Mouse (Mus musculus): ENCODE measurements around the gene Ilf3.

DNA sequence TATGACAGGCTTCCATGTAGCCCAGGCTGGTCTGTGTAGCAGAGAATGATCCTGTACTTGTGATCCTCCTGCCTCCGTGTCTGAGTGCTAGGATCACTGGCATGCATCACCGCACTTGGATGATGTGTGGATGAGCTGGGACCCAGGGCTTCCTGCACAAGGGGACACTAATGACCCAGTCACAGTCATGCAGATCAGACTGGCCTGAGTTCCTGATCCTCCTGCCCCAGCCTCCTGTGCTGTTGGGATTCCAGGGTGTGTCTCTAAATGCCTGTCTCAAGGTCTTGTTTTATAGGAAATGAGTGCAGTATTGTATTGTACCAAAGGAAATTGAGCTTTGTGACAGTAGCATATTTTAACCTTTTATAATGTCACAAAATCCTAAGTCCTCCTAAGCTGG, 50.2 kb downstream of the Ilf3 start:
- TF ChIP-seq MAFK (IDR thresholded peaks at IDR 0.05; ENCODE audit: insufficient read depth, low read depth, low read length) = no peak
- TF ChIP-seq HCFC1 (IDR thresholded peaks at IDR 0.05; ENCODE audit: borderline replicate concordance, insufficient read depth, low read length) = no peak
